Mouse (Mus musculus): ENCODE measurements around the gene Rpusd1.

Rpusd1 gene

DNA sequence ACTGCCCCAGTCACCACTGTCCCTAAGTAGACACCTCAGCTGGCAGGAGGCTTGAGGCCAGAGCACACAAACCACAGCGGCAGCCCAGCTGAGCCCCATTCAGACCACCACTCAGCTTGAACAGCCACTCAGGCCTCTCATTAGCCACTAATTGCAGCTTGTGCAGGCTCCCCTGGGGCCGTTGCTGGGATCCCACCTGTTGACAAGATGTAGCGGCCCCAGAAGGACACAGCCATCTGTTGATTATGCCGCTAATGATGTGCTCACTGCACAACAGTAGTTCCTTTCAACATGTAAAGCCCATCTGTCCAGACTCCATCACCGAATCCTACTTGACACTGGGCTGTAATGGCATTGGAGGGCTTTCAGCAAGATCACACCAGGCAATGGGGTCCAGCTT lies 38.4 kb downstream of the Rpusd1 start:
- in situ Hi-C loops (cut with MboI; ENCODE audit: low pct_unique_long_range_greater_than_20kb in 1 of 2, low sequenced_read_pairs in 2 of 2, unreplicated experiment in 1 of 2): loop anchor here in 1 of 2 experiments (5.0 kb wide), 1 partner anchor 34 kb away; no protein-coding TSS in a partner anchor

DNA sequence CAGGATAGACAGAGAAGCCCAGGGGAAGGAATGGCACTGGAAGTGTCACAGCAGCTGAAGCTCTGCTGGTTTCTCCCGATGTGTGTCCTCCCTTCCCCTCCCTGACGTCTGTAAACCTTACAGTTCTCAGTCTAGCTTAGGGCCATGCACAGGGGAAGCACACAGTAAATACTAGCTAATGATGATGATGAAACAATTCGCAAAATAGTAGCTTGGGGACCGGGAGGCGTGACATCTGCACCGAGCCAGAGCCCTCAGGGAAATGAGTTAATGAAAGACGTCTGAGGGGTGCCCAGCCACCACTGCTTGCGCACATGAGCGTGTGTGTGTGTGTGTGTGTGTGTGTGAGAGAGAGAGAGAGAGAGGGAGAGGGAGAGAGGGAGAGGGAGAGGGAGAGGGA lies 41.9 kb downstream of the Rpusd1 start:
- in situ Hi-C loops (cut with MboI; ENCODE audit: low pct_unique_long_range_greater_than_20kb in 1 of 2, low sequenced_read_pairs in 2 of 2, unreplicated experiment in 1 of 2): loop anchor here in 1 of 2 experiments (5.0 kb wide), 1 partner anchor 37 kb away; no protein-coding TSS in a partner anchor

DNA sequence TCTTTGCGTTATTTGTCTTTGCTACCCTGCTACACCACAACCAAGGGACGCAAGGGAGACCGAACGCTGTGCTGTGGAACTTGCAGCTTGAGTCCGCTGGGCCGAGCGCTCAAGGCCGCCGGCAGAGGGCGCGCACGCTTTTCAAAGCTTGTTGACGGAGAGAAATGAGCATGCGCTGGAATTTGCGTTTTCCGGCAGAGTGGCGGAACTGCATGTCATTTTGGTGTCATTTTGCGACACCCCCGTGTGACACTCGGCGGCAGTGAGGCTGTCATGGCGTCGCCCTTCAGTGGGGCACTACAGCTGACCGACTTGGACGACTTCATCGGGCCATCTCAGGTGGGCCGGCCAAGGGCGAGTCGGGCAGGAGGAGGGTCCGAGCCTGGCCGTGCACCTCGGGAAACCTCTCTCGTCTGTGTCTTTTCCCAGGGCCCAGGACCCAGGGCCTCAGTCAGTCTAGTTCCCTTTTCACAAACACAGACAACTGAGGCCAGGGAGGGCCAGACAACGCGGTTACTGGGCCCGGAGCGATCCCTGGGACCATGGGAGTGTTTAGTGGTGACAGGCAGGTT lies 46.2 kb downstream of the Rpusd1 start, which contains the start of gene Narfl:
Gene Narfl (plus strand): TSS at position 228 of the 572 bp plus-strand sequence.
- in situ Hi-C loops (cut with MboI; ENCODE audit: low pct_unique_long_range_greater_than_20kb in 1 of 2, low sequenced_read_pairs in 2 of 2, unreplicated experiment in 1 of 2): no loop called here

DNA sequence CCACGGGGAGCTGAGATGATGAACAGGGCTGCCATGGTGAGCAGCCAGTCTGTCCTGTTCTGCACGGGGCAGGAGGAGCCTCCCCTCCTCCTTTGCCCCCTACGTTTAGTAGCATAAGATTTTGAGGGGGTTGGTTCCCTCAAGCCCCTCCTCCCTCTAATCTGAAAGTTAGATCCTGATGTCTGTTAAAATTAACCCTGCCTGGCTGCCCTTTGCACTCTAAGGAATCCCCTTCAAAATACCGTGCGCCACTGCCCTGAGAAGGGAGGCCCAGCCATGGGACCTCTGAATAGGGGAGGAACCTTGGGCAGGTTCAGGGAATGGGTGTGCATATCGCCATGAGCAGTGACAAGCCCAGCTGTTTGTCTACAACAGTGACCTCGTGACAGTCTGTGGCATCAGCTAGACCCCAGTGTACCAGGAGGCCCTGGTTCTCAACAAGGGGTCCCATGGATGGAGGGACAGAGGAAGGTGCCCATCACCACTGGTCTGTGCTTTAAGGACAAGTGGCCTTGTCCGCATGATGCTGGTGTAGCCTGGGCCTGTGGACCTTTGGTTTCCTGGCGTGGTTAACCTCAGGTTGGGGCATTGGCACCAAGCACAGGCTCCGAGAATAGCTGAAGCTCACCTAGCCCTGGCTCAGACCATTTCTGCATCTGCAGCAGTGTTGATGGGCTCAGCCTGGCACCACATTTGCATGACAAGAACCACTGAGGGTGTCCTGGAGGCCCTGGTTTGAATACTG lies 48.0 kb downstream of the Rpusd1 start:
- in situ Hi-C loops (cut with MboI; ENCODE audit: low pct_unique_long_range_greater_than_20kb in 1 of 2, low sequenced_read_pairs in 2 of 2, unreplicated experiment in 1 of 2): no loop called here

DNA sequence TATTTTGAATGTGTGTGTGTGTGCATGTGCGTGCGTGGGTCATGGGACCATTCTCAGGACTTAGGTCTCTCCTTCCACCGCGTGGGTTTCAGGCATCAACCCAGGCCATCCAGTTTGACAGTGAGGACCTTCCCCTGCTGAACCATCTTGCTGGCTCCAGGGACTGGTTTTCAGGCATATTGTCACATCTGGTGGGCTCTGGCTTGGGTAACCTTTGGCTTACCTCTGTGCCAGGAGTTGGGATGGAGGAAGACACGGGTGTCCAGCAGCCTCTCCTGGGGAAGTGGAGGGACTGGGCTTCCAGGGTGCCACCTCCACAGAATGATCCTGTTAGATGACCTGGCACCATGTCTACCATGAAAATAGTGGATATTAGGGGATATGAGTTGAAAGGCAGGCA lies 50.5 kb downstream of the Rpusd1 start:
- in situ Hi-C loops (cut with MboI; ENCODE audit: low pct_unique_long_range_greater_than_20kb in 1 of 2, low sequenced_read_pairs in 2 of 2, unreplicated experiment in 1 of 2): no loop called here
